Mouse (Mus musculus) hematopoietic stem cell, adult 5-6 weeks (primary cell): ENCODE measurements at regions not wholly inside any gene's neighbourhood (a gene's known extent, or its start where the extent isn't known, plus 50 kb on each side); places are given as distances from the start of the nearest gene placed in this dataset.

Experiments used
- ATAC-seq, 2 experiments: fragments of 125-278 bp in 1 of 2; replicated peaks in 1 of 2; 2 replicates each; pipeline ENCODE4 v1.8.0; 2016 to 2017; ENCODE audit warnings: inconsistent platforms in 2 of 2, mild to moderate bottlenecking in 2 of 2, moderate number of reproducible peaks in 2 of 2, low read depth in 1 of 2, moderate TSS enrichment in 1 of 2; ENCODE audit not compliant: low FRiP score in 2 of 2, poor library complexity in 2 of 2, severe bottlenecking in 2 of 2, insufficient read depth in 1 of 2, low TSS enrichment in 1 of 2

GRCm38 (mm10) chr14:24901726-24902125, 414.8 kb downstream of the Rps24 start:
- ATAC-seq = no peak

GRCm38 (mm10) chr14:24902870-24903269, 415.9 kb downstream of the Rps24 start:
- ATAC-seq = no peak

GRCm38 (mm10) chr14:24904712-24905111, 417.8 kb downstream of the Rps24 start:
- ATAC-seq = no peak

- peak; percentile 85 to 87 for ATAC-seq
Measured at GRCm38 (mm10) chr14:24906916-24907315, 420.0 kb downstream of the Rps24 start.

GRCm38 (mm10) chr14:24908377-24908776, 421.5 kb downstream of the Rps24 start:
- ATAC-seq = no peak

- ATAC-seq = no peak
Measured at GRCm38 (mm10) chr14:24911621-24912020, 424.7 kb downstream of the Rps24 start.

GRCm38 (mm10) chr14:24919056-24919455, 432.1 kb downstream of the Rps24 start:
- ATAC-seq = no peak

GRCm38 (mm10) chr14:24922006-24922405, 435.1 kb downstream of the Rps24 start:
- ATAC-seq = no peak

GRCm38 (mm10) chr14:24924561-24924960, 437.6 kb downstream of the Rps24 start:
- ATAC-seq = no peak

GRCm38 (mm10) chr14:24926086-24927048, 439.4 kb downstream of the Rps24 start:
- ATAC-seq = no peak

- ATAC-seq = no peak
Measured at GRCm38 (mm10) chr14:24928726-24929125, 441.8 kb downstream of the Rps24 start.

GRCm38 (mm10) chr14:24930251-24930650, 443.3 kb downstream of the Rps24 start:
- ATAC-seq = no peak

- no peak for ATAC-seq
Measured at GRCm38 (mm10) chr14:24937876-24938275, 451.0 kb downstream of the Rps24 start.

- no peak for ATAC-seq
Measured at GRCm38 (mm10) chr14:24939068-24939467, 452.1 kb downstream of the Rps24 start.

- ATAC-seq = no peak; a peak in 1 of 4 replicates
Measured at GRCm38 (mm10) chr14:24939476-24940200, 452.7 kb downstream of the Rps24 start.

GRCm38 (mm10) chr14:24945716-24946115, 458.8 kb downstream of the Rps24 start:
- ATAC-seq = no peak

GRCm38 (mm10) chr14:24947084-24947483, 460.2 kb downstream of the Rps24 start:
- ATAC-seq = no peak

- no peak for ATAC-seq
Measured at GRCm38 (mm10) chr14:24955891-24956410, 469.0 kb downstream of the Rps24 start.
